Mouse (Mus musculus): ENCODE measurements around the gene Higd1a.

Higd1a gene

GRCm38 (mm10) chr9:121880840-121881239 lies 22.7 kb upstream of the Higd1a start:
- in situ Hi-C loops (cut with MboI, MseI) = no loop called here

DNA sequence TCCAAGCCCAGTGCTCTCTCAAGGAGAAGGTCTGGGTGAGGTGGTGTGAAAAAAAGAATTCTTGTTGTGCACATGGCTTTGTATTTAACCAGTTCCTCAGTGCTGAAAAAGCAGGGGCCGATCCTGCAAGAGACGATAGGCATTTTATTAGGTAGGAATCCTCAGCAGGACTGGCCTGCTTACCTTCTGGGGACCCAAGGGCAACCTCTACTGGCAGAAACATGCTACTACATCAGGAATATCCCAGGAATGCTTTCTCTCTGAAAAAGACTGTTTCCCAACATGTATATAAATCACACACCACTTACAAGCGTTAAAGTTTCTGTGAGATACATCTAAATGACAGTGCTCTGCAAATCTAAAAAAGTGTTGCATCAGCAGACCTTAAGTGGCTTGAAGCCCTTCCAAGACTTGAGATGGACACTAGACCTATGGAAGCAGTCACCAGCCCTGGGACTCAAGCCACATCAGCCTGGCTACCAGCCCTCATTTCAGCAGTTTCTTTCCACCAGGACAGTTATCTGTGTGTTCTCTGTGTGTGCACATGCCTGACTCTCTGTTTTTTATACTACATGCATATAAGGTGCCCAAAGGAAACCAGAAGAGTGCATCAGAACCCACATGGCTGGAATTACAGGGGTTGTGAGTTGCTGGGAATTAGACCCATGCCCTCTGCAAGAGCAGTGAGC lies 19.0 kb upstream of the Higd1a start:
- in situ Hi-C loops (cut with MboI, MseI) = no loop called here

DNA sequence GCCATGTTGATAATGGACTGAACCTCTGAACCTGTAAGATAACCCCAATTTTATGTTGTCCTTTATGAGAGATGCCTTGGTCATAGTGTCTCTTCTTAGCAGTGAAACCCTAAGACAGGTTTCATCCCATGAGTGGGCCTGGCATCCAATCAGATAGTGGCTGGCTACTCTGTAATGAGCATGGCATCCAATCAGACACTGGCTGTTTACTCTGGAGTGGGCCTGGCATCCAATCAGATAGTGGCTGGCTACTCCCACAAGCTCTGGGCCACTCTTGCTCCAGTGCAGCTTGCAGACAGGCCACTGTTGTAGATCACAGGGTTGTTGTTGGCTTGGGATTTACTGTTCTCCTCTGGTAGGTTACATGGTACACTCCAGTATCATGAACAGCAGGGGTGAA lies 15.4 kb upstream of the Higd1a start:
- in situ Hi-C loops (cut with MboI, MseI) = no loop called here

DNA sequence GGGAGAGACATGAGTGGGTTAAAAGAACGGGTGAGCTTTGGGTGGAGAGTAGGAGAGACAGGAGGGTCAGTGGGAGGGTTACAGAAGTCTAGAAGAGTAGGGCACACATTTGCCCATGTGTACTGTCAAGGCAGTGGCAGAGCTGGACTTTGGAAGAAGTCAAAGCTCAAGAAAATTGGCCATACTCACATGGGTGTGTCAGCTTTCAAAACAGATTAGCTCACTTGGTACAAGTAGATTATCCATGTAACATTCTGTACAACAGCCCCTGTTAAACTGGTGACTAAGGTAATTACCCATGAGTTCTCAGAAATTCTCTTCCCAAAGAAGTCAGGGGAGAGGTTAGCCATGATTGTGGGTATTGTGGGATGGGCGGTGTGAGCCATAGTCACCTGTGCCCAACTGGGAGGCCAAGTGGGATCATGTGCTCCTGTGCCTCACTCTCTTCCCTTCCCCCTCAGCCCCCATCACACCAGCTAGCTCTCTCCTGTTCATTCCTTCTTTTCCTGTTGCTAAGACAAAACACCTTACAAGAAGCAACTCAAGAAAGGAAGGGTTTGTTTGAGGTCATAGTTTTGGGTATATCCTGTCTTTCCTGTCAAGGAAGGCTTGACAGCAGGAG lies 14.0 kb upstream of the Higd1a start:
- in situ Hi-C loops (cut with MboI, MseI) = no loop called here

- in situ Hi-C loops (cut with MboI, MseI) = no loop called here
Measured at GRCm38 (mm10) chr9:121869973-121870515, 11.9 kb upstream of the Higd1a start.

GRCm38 (mm10) chr9:121869432-121869831 lies 11.3 kb upstream of the Higd1a start:
- in situ Hi-C loops (cut with MboI, MseI) = no loop called here

DNA sequence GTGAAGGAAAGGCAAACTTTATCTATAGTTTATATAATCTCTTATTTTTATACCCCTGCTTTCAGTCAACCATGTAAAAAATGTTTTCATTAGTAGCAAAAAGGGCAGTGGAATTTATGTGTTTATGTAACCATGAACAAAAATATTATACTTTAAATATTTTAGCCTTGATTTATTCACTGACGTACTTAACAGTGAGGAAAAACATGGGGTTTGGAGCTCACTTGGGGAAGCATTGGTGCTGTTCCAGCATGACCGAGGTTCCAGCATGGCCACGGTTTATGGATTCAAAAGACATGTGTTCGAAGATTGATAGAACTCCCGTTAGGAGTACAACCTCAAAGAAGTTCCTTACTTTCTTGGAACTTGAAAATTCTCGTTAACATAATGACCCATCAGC lies 10.1 kb upstream of the Higd1a start:
- in situ Hi-C loops (cut with MboI, MseI) = no loop called here

DNA sequence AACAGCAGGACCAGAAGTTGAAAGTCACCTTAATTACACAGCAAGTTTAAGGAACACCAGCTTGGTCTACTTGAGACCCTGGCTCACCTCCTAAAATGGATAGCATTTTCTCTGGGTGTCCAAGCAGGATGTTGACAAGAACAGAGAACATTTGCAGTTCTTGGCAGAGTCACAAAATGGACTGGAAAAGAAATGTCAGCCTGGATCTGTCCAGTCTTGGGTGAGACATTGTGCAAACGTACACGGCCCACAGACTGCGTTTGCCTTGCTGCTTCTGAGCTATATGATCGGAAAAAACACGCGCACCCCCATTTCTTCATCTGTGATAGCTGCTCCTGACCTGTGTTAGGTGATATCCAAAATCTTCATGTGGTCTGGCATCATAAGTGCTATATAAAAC lies 9.5 kb upstream of the Higd1a start:
- in situ Hi-C loops (cut with MboI, MseI) = no loop called here

DNA sequence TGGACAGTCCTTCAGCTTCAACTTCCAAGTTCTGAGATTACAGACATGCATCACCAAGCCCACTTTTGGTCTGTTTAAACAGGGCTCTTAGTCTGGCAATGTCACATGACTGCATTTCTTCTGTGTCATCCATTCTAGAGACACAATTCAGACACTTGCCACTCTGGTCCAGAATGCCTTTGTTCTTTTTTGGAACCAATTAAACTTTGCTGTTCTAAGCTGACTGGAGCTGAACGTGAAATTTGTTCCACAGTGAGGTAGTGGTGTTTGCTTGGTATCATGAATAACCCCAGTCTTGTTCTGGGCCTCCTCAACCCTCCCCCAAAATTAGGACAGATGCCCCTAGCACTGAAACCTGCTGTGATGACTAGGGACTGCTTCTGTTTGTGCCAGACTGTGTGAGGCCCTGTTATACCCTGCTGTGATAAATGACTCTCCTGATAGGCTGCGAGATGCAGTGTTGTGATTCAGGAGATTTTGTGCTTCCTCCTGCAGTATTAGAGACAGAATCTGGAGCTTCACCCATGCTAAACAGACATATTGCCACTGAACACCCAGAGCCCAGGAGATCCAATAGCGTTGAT lies 7.4 kb upstream of the Higd1a start:
- in situ Hi-C loops (cut with MboI, MseI) = no loop called here

- in situ Hi-C loops (cut with MboI, MseI) = no loop called here
Measured at GRCm38 (mm10) chr9:121864837-121865236, 6.7 kb upstream of the Higd1a start.

DNA sequence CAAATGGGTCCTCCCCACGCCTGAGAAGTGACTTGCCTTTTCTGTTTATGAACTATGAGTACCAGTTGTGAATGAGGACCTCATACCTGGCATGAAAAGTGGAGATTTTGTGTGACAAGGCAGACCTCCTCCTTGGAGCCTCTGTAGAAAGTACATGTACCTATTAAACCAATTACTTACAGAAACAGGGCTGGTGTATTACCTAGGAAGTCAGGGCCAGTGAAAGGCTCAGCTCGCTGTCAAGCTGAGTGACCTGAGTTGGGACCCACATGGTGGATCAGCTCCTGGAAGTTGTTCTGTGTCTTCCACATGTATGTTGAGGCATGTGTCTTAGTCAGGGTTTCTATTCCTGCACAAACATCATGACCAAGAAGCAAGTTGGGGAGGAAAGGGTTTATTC lies 2.8 kb upstream of the Higd1a start:
- in situ Hi-C loops (cut with MboI, MseI) = no loop called here

DNA sequence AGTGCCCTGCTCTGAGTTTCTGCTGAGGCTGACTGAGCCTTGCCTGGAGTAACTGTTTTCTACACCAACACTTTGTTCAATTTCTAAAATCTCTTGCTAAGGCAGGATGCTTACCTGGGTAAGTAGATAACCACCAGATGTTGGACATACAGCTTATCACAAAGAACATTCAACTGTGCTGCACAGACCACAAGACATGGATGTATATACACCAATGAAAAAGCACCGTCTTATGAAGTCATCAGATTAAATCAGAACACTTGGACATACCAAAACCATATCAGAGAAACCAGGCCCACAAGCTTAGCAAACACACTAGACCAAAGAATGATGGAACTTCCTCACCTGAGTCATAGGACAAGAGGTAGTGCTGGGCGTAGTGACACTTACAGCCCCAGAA lies 1.2 kb upstream of the Higd1a start:
- in situ Hi-C loops (cut with MboI, MseI) = loop anchor here (10.0 kb wide), 1 partner anchor 155 kb away; the partner anchor contains the start of gene Sec22c

DNA sequence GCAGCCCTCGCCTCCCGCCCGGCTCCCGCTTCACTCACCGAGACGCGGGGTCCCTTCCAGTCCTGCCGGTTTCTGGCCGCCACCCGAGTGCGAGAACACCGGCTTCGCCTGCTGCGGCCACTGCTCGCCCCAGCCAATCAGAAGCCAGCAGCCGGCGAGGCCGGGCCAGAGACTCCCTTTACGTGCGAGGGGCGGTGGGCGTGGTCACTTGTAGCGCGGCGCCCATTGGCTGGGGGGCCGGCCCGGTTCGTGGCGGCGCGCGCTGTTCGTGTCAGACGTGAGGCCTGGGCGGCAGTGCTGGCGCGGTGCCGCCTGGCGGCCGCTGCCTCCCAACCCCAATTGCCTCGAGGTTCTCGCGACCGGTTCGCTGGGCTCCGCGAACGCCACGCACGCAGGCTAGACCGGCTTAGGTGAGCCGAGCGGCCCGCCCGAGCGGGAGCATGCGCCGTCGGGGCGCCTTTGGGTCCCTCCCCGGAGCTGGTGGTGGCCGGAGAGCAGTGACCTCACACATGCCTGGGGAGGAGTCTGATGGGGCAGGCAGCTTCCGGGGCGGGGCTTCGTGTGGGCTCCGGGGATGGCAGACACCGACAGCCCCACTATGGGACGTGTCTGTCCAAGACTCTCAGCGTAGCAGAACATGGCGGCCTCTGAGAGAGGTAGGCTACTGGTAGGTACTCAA lies 549 bp downstream of the Higd1a start:
- in situ Hi-C loops (cut with MboI, MseI) = loop anchor here (10.0 kb wide), 1 partner anchor 153 kb away; the partner anchor contains the start of gene Sec22c

DNA sequence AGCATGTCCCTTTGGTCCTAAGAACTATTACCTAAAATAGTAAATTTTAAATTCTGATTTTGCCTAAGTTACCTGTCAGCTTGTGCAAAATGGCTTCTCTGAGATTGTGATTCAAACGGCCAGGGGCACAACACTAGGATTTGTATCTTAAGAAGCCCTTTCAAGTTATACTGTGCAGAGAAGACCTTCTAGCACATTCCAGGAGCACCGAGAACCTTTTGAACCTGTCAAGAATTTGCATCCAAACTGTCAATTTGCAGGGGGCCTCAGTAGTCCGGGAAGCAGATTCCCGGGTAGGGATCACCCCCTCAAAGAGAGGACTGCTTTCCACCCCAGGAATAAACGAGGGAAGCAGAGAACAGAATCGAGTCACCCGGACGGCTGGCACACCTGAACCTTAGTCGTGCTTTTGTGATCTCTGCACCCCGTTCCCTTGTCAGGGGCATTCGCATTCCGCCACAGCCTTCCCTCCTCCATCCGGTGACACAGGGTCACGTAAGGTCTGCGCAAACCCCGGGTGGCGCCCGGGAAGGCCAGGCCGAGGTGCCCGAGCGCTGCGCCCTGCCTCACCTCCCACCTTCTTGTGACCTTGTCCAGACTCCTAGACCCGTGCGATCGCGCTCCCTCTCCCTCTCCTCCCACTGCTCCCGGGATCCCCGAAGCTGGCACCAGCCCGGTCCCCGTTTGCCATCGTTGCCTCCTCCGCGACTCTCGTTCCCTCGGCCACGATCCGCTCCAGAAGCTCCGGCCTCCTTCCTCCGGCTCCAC lies 1.3 kb downstream of the Higd1a start:
- in situ Hi-C loops (cut with MboI, MseI) = loop anchor here (10.0 kb wide), 1 partner anchor 152 kb away; the partner anchor contains the start of gene Sec22c

- in situ Hi-C loops (cut with MboI, MseI) = loop anchor here (10.0 kb wide), 1 partner anchor 149 kb away; the partner anchor contains the start of gene Sec22c
Measured at GRCm38 (mm10) chr9:121854246-121854645, 3.9 kb downstream of the Higd1a start.

GRCm38 (mm10) chr9:121847842-121848241 lies 10.3 kb downstream of the Higd1a start:
- in situ Hi-C loops (cut with MboI, MseI) = loop anchor here (5.0 kb wide), 1 partner anchor 134 kb away; no protein-coding TSS in a partner anchor

GRCm38 (mm10) chr9:121847138-121847537 lies 11.0 kb downstream of the Higd1a start:
- in situ Hi-C loops (cut with MboI, MseI) = loop anchor here (5.0 kb wide), 1 partner anchor 135 kb away; no protein-coding TSS in a partner anchor

- in situ Hi-C loops (cut with MboI, MseI) = loop anchor here (5.0 kb wide), 1 partner anchor 136 kb away; no protein-coding TSS in a partner anchor
Measured at GRCm38 (mm10) chr9:121846526-121847118, 11.5 kb downstream of the Higd1a start.

DNA sequence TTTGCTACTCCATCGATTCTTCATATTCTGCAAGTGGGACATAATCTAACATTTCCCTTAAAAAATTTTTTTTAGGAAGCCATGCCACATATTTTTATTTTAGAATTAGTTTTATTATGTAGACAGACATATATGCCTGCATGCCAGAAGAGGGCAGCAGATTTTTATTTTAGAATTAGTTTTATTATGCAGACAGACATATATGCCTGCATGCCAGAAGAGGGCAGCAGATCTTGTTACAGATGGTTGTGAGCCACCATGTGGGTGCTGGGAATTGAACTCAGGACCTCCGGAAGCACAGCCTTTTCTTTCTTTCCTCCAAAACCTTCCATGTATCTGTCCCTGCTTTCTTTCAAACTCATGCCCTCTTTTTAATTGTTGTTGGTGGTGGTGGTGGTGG lies 15.2 kb downstream of the Higd1a start:
- in situ Hi-C loops (cut with MboI, MseI) = no loop called here

GRCm38 (mm10) chr9:121839622-121839965 lies 18.6 kb downstream of the Higd1a start:
- in situ Hi-C loops (cut with MboI, MseI) = no loop called here
